Mouse (Mus musculus) bone marrow, adult 2 months (tissue): Measurements from ENCODE around the gene Reep6. TPM values are rescaled to one million over a fixed set of nuclear protein-coding genes. Genes with fewer than 3 reads are reported as not detected.

Experiments used
- H3K27ac ChIP-seq: fragments of 200-500 bp; 2 replicates; pipeline ENCODE4 v1.5.1; 2012; ENCODE audit warnings: low read depth, mild to moderate bottlenecking, control low read depth, inconsistent platforms, low read length; ENCODE audit not compliant: control insufficient read depth, poor library complexity, insufficient read depth
- H3K4me1 ChIP-seq: fragments of 200-500 bp; 2 replicates; pipeline ENCODE4 v1.6.1; 2011; ENCODE audit warnings: low read length; ENCODE audit not compliant: control insufficient read depth, insufficient read depth
- H3K4me3 ChIP-seq: fragments of 200-500 bp; replicated peaks from 2 replicates; pipeline ENCODE3; 2011; ENCODE audit warnings: mild to moderate bottlenecking, low read depth, low read length, control low read depth; ENCODE audit not compliant: control insufficient read depth
- CTCF ChIP-seq: fragments of 200-500 bp; IDR thresholded peaks from 2 replicates; pipeline ENCODE4 v1.5.1; 2011; ENCODE audit warnings: low read length, control low read depth; ENCODE audit not compliant: control insufficient read depth, insufficient read depth
- POLR2A ChIP-seq: fragments of 200-500 bp; IDR thresholded peaks from 2 replicates; pipeline ENCODE4 v1.6.1; 2011; ENCODE audit warnings: low read depth, mild to moderate bottlenecking, control low read depth, low read length, borderline replicate concordance; ENCODE audit not compliant: control insufficient read depth
- WGBS: fragments of 180-500 bp; shearing (Covaris S2); methylation state at CpG from one replicate; pipeline ENCODE4 v1.1.7; 2018; 5-methylcytosine and 5-hydroxymethylcytosine counted together
- polyA plus RNA-seq: library from polyadenylated mRNA; stranded (reverse); fragments of >200 nt; gene quantifications from 2 replicates; pipeline ENCODE4 v1.2.4, GENCODE M21; 2011; ENCODE audit warnings: low replicate concordance; ENCODE audit not compliant: missing spikeins, insufficient read depth, insufficient read length

Reep6 gene
- polyA plus RNA-seq, 1 experiment = 6.5 TPM

- no peaks in the 10 kb centered on the region for H3K4me1 ChIP-seq
- no peak overlapping the region for H3K4me3 ChIP-seq
- no peak overlapping the region for H3K27ac ChIP-seq
- WGBS = 50% methylated on average over 10 of the region's 10 CpGs
- TF ChIP-seq CTCF = peak; percentile 67
- TF ChIP-seq POLR2A = no peak
These were observed 48.0 kb downstream of the Reep6 start for GRCm38 (mm10) chr10:80377716-80378115.

GRCm38 (mm10) chr10:80382641-80383365 is 53.0 kb downstream of the Reep6 start:
- WGBS = 87% methylated on average over 7 of the region's 7 CpGs
- no peak overlapping the region for H3K27ac ChIP-seq
- H3K4me3 ChIP-seq = no peak overlapping the region
- H3K4me1 ChIP-seq = peaks cover 3% of the 10 kb centered on the region; the same call in 1 of the 2 replicates
- TF ChIP-seq CTCF (no peak), POLR2A (no peak)

- 67% methylated on average over 4 of the region's 4 CpGs for WGBS
- Histone ChIP-seq H3K27ac (no peak overlapping the region), H3K4me3 (no peak overlapping the region), H3K4me1 (peaks cover 3% of the 10 kb centered on the region; the same call in 1 of the 2 replicates)
- no peak for TF ChIP-seq POLR2A
- no peak for TF ChIP-seq CTCF
These were observed 53.7 kb downstream of the Reep6 start for GRCm38 (mm10) chr10:80383431-80383830.

- TF ChIP-seq POLR2A (no peak), CTCF (no peak)
- peaks cover 3% of the 10 kb centered on the region; the same call in 1 of the 2 replicates for H3K4me1 ChIP-seq
- 80% methylated on average over 4 of the region's 4 CpGs for whole genome bisulfite sequencing
- H3K27ac ChIP-seq = no peak overlapping the region
- H3K4me3 ChIP-seq = no peak overlapping the region
These were observed 54.4 kb downstream of the Reep6 start for GRCm38 (mm10) chr10:80384115-80384639.

- WGBS = 73% methylated on average over 7 of the region's 7 CpGs
- no peak for TF ChIP-seq POLR2A
- TF ChIP-seq CTCF = no peak
- no peak overlapping the region for H3K4me3 ChIP-seq
- H3K4me1 ChIP-seq = peaks cover 4% of the 10 kb centered on the region; the same call in 1 of the 2 replicates
- H3K27ac ChIP-seq = no peak overlapping the region
These were observed 55.0 kb downstream of the Reep6 start for GRCm38 (mm10) chr10:80384709-80385108.

GRCm38 (mm10) chr10:80385310-80385709 is 55.6 kb downstream of the Reep6 start:
- peaks cover 4% of the 10 kb centered on the region; the same call in 1 of the 2 replicates for H3K4me1 ChIP-seq
- TF ChIP-seq POLR2A = no peak
- no peak overlapping the region for H3K27ac ChIP-seq
- H3K4me3 ChIP-seq = no peak overlapping the region
- 71% methylated on average over 7 of the region's 7 CpGs for WGBS

Other genes with a start within 250 kb of the Reep6 start
- 37.6 and 83.8 TPM in 2 replicates for gene Sbno2, start 224.4 kb upstream of the Reep6 start, polyA plus RNA-seq
- gene Stk11, start 214.2 kb upstream of the Reep6 start, polyA plus RNA-seq = 197 and 344 TPM in 2 replicates
- gene Atp5d, start 191.3 kb upstream of the Reep6 start, polyA plus RNA-seq = 131 and 178 TPM in 2 replicates
- 3.4 and 3.7 TPM in 2 replicates for gene Cbarp, start 189.1 kb upstream of the Reep6 start, polyA plus RNA-seq
- gene Midn, start 181.7 kb upstream of the Reep6 start, polyA plus RNA-seq = 36.0 and 53.2 TPM in 2 replicates
- gene Cirbp, start 164.0 kb upstream of the Reep6 start, polyA plus RNA-seq = 200 and 277 TPM in 2 replicates
- 8.8 and 23.7 TPM in 2 replicates for gene 1600002K03Rik, start 157.0 kb upstream of the Reep6 start, polyA plus RNA-seq
- gene Efna2, start 150.5 kb upstream of the Reep6 start, polyA plus RNA-seq = 0.70 TPM in 1 of 2 replicates, not detected in the other
- gene Mum1, start 103.5 kb upstream of the Reep6 start, polyA plus RNA-seq = 64.4 and 77.5 TPM in 2 replicates
- 72.4 and 80.0 TPM in 2 replicates for gene Ndufs7, start 80.8 kb upstream of the Reep6 start, polyA plus RNA-seq
- gene Gamt, start 68.9 kb upstream of the Reep6 start, polyA plus RNA-seq = 1.7 and 5.8 TPM in 2 replicates
- 75.7 and 150 TPM in 2 replicates for gene Dazap1, start 68.5 kb upstream of the Reep6 start, polyA plus RNA-seq
- gene Rps15, start 37.5 kb upstream of the Reep6 start, polyA plus RNA-seq = 1,765 and 2,445 TPM in 2 replicates
- gene Apc2, start 34.0 kb upstream of the Reep6 start, polyA plus RNA-seq = 0.17 TPM in 1 of 2 replicates, not detected in the other
- gene 2310011J03Rik, start 9.4 kb upstream of the Reep6 start, polyA plus RNA-seq = 40.8 and 52.1 TPM in 2 replicates
- gene Pcsk4, start 455 bp upstream of the Reep6 start, polyA plus RNA-seq = 1.4 TPM in 1 of 2 replicates, not detected in the other
- gene Adamtsl5, start 18.5 kb downstream of the Reep6 start, polyA plus RNA-seq = 3.0 and 8.6 TPM in 2 replicates
- gene Plk5, start 26.5 kb downstream of the Reep6 start, polyA plus RNA-seq = 2.2 TPM in 1 of 2 replicates, not detected in the other
- 1.4 and 1.7 TPM in 2 replicates for gene Mex3d, start 57.7 kb downstream of the Reep6 start, polyA plus RNA-seq
- gene Mbd3, start 69.6 kb downstream of the Reep6 start, polyA plus RNA-seq = 53.0 and 82.0 TPM in 2 replicates
- 190 and 222 TPM in 2 replicates for gene Uqcr11, start 76.9 kb downstream of the Reep6 start, polyA plus RNA-seq
- gene Tcf3, start 103.7 kb downstream of the Reep6 start, polyA plus RNA-seq = 70.7 and 138 TPM in 2 replicates
- gene Onecut3, start 164.9 kb downstream of the Reep6 start, polyA plus RNA-seq = not detected in 2 replicates
- not detected in 2 replicates for gene Atp8b3, start 209.2 kb downstream of the Reep6 start, polyA plus RNA-seq
- gene Rexo1, start 231.6 kb downstream of the Reep6 start, polyA plus RNA-seq = 46.3 and 55.3 TPM in 2 replicates
- gene Klf16, start 247.4 kb downstream of the Reep6 start, polyA plus RNA-seq = 13.4 and 18.6 TPM in 2 replicates